Mouse (Mus musculus) forebrain, postnatal 0 days (tissue): Measurements from ENCODE around the gene Gpr18. TPM values are rescaled to one million over a fixed set of nuclear protein-coding genes. Genes with fewer than 3 reads are reported as not detected.

Experiments
- ATAC-seq: fragments of 200-750 bp; cut with Nextera tagmentation; 2 replicates; pipeline ENCODE4 v1.8.0; 2017; ENCODE audit warnings: mild to moderate bottlenecking, moderate library complexity
- DNase-seq: peaks from one replicate; pipeline ENCODE4 v3.0.0-alpha.2; 2015
- H3K27ac ChIP-seq: fragments of 300-500 bp; sonication (generic); 2 replicates; pipeline ENCODE4 v1.5.1; 2014; ENCODE audit warnings: low read depth, mild to moderate bottlenecking, antibody characterized with exemption, low read length, moderate library complexity, mixed read lengths
- H3K27me3 ChIP-seq: fragments of 300-500 bp; sonication (generic); 2 replicates; pipeline ENCODE4 v1.6.1; 2014; ENCODE audit warnings: mild to moderate bottlenecking, low read length, mixed read lengths; ENCODE audit not compliant: insufficient read depth
- H3K36me3 ChIP-seq: fragments of 300-500 bp; sonication (generic); 2 replicates; pipeline ENCODE4 v1.6.1; 2014; ENCODE audit warnings: mild to moderate bottlenecking, moderate library complexity; ENCODE audit not compliant: insufficient read depth
- H3K4me1 ChIP-seq: fragments of 300-500 bp; sonication (generic); 2 replicates; pipeline ENCODE4 v1.6.1; 2014; ENCODE audit warnings: antibody characterized with exemption; ENCODE audit not compliant: insufficient read depth
- H3K4me2 ChIP-seq: fragments of 300-500 bp; sonication (generic); 2 replicates; pipeline ENCODE4 v1.6.1; 2014; ENCODE audit warnings: low read depth, mild to moderate bottlenecking, moderate library complexity
- H3K4me3 ChIP-seq: fragments of 300-500 bp; sonication (generic); 2 replicates; pipeline ENCODE4 v1.5.1; 2014; ENCODE audit warnings: low read depth, low read length, mixed read lengths
- H3K9ac ChIP-seq: fragments of 300-500 bp; sonication (generic); 2 replicates; pipeline ENCODE4 v1.6.1; 2014; ENCODE audit warnings: mild to moderate bottlenecking
- H3K9me3 ChIP-seq: fragments of 300-500 bp; sonication (generic); 2 replicates; pipeline ENCODE4 v1.6.1; 2016; ENCODE audit warnings: low read length
- CTCF ChIP-seq: sonication (generic); IDR thresholded peaks from 2 replicates; pipeline ENCODE4 v1.5.1; 2016; ENCODE audit warnings: antibody characterized with exemption, control low read depth, low read depth
- WGBS: fragments of 180-500 bp; shearing (Covaris S2); extraction: QIAGEN DNeasy Blood & Tissue Kit; methylation state at CpG from one replicate; pipeline ENCODE4 v1.1.7; 2014; 5-methylcytosine and 5-hydroxymethylcytosine counted together
- polyA plus RNA-seq: library from polyadenylated mRNA; unstranded; fragments of >200 nt; fragmentation: Nextera tagmentation; extraction: Ambion mirVana; gene quantifications from 2 replicates; pipeline ENCODE4 v1.2.1, GENCODE M21; 2015
- total RNA-seq: library from RNA; depleted of rRNA; stranded (reverse); fragments of >200 nt; gene quantifications from 2 replicates; pipeline ENCODE4 v1.2.3, GENCODE M21; 2014

Gene Gpr18
- total and polyA plus RNA-seq, 2 experiments from 2014 or later, result not detected

- 74% methylated on average over 4 of the region's 4 CpGs for WGBS
- Histone ChIP-seq H3K4me2 (no peak overlapping the region), H3K9me3 (peaks cover 5% of the 10 kb centered on the region; the same call in 1 of the 2 replicates), H3K4me3 (no peak overlapping the region), H3K27ac (no peak overlapping the region), H3K4me1 (no peaks in the 10 kb centered on the region), H3K27me3 (no peaks in the 10 kb centered on the region), H3K36me3 (peaks cover 6% of the 10 kb centered on the region), H3K9ac (no peak overlapping the region)
- ATAC-seq (no peak), DNase-seq (no peak)
- TF ChIP-seq CTCF, result no peak
These were observed 16.6 kb upstream of the Gpr18 start for GRCm38 (mm10) chr14:121932180-121932579.

- H3K4me1 ChIP-seq, result no peaks in the 10 kb centered on the region
- no peak overlapping the region for H3K4me2 ChIP-seq
- H3K27me3 ChIP-seq, result no peaks in the 10 kb centered on the region
- ATAC-seq (no peak), DNase-seq (no peak)
- H3K36me3 ChIP-seq, result peaks cover 6% of the 10 kb centered on the region
- no peak overlapping the region for H3K27ac ChIP-seq
- WGBS, result 87% methylated on average over 3 of the region's 3 CpGs
- no peak overlapping the region for H3K4me3 ChIP-seq
- TF ChIP-seq CTCF, result no peak
- H3K9me3 ChIP-seq, result peaks cover 5% of the 10 kb centered on the region; the same call in 1 of the 2 replicates
- no peak overlapping the region for H3K9ac ChIP-seq
These were observed 16.0 kb upstream of the Gpr18 start for GRCm38 (mm10) chr14:121931594-121931993.

GRCm38 (mm10) chr14:121930731-121931383 lies 15.3 kb upstream of the Gpr18 start:
- Histone ChIP-seq H3K27me3 (no peaks in the 10 kb centered on the region), H3K4me2 (no peak overlapping the region), H3K4me3 (no peak overlapping the region), H3K4me1 (no peaks in the 10 kb centered on the region), H3K9ac (no peak overlapping the region), H3K27ac (no peak overlapping the region), H3K9me3 (peaks cover 4% of the 10 kb centered on the region; the same call in 1 of the 2 replicates), H3K36me3 (peaks cover 6% of the 10 kb centered on the region)
- TF ChIP-seq CTCF, result no peak
- DNase-seq (no peak), ATAC-seq (no peak)
- 66% methylated on average over 7 of the region's 7 CpGs for WGBS

- no peak for TF ChIP-seq CTCF
- Histone ChIP-seq H3K9me3 (no peaks in the 10 kb centered on the region), H3K9ac (no peak overlapping the region), H3K27ac (no peak overlapping the region), H3K4me3 (no peak overlapping the region), H3K4me2 (no peak overlapping the region), H3K27me3 (no peaks in the 10 kb centered on the region), H3K4me1 (no peaks in the 10 kb centered on the region), H3K36me3 (peaks cover 6% of the 10 kb centered on the region)
- ATAC-seq, result no peak
- DNase-seq, result no peak
- 91% methylated on average over 12 of the region's 12 CpGs for WGBS
These were observed 13.8 kb upstream of the Gpr18 start for GRCm38 (mm10) chr14:121929243-121929951.

- no peak overlapping the region for H3K27ac ChIP-seq
- no peaks in the 10 kb centered on the region for H3K27me3 ChIP-seq
- H3K36me3 ChIP-seq, result no peaks in the 10 kb centered on the region
- WGBS, result 67% methylated on average over 8 of the region's 8 CpGs
- TF ChIP-seq CTCF, result peak; percentile 84
- H3K4me2 ChIP-seq, result no peak overlapping the region
- no peak overlapping the region for H3K9ac ChIP-seq
- ATAC-seq, result 0 out of 2 replicates have a peak, but pooled peaks have one; percentile 17
- no peaks in the 10 kb centered on the region for H3K4me1 ChIP-seq
- peak; percentile 88 for DNase-seq
- H3K4me3 ChIP-seq, result no peak overlapping the region
- H3K9me3 ChIP-seq, result no peaks in the 10 kb centered on the region
These were observed 13.0 kb upstream of the Gpr18 start for GRCm38 (mm10) chr14:121928375-121929137.

- WGBS, result 94% methylated on average over 8 of the region's 8 CpGs
These were observed 11.9 kb upstream of the Gpr18 start for GRCm38 (mm10) chr14:121927451-121927850.

More at GRCm38 (mm10) chr14:121927451-121927850, 11.9 kb upstream of the Gpr18 start:
- H3K36me3 ChIP-seq, result no peaks in the 10 kb centered on the region
- no peak overlapping the region for H3K27ac ChIP-seq
- no peak for TF ChIP-seq CTCF
- no peak overlapping the region for H3K4me3 ChIP-seq
- H3K9me3 ChIP-seq, result no peaks in the 10 kb centered on the region
- DNase-seq (no peak), ATAC-seq (no peak)
- no peaks in the 10 kb centered on the region for H3K4me1 ChIP-seq
- H3K4me2 ChIP-seq, result no peak overlapping the region
- H3K27me3 ChIP-seq, result no peaks in the 10 kb centered on the region
- no peak overlapping the region for H3K9ac ChIP-seq
